Mouse (Mus musculus) right cerebral cortex, postnatal 10 days (tissue): Measurements from ENCODE around the gene Stxbp1.

Experiments
- DNase-seq, 2 experiments: peaks; one replicate each; pipeline ENCODE4 v3.0.0; 2021; ENCODE audit warnings: low spot score in 2 of 2

Gene Stxbp1

GRCm38 (mm10) chr2:32795748-32796418, 51.2 kb downstream of the Stxbp1 start:
- no peak for DNase-seq

- no peak for DNase-seq
These were observed 55.7 kb downstream of the Stxbp1 start for GRCm38 (mm10) chr2:32791297-32791696.

- no peak for DNase-seq
These were observed 58.5 kb downstream of the Stxbp1 start for GRCm38 (mm10) chr2:32788581-32788980.

- no peak for DNase-seq
These were observed 59.9 kb downstream of the Stxbp1 start for GRCm38 (mm10) chr2:32787176-32787575.

DNA sequence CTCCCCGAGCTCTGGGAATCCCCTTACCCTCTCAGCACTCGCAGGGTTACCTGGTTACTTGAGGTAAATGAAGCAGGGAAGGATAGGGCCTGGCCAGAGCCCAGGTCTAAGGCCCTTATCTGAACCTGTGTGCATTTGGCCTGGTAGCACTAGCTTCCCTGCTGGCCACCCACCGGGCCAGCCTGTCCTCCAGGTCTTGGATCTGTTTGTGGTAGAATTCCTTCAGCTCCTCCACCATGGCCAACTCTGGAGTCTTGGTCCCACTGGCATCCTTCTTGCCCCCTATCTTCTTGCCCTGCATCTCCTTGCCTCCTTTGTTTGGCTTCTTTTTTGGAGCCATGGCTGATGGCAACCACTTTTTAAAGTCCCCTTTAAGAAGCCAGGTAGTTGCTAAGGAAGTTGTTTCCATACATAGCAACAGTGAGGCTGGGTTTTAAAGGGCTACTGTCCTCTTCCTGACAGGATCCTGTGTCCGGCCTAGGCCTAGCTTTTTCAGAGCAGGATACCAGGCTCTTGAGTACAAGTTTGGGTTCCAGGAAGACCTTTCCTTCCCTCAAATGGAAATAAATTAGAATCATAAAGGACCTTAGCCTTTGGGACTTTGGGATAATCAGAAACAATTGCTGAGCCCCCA, 62.9 kb downstream of the Stxbp1 start, which contains the start of gene Cfap157:
Gene Cfap157, minus strand, starts transcription at position 381 of the 634 bp plus-strand sequence.
- no peak for DNase-seq

- no peak for DNase-seq
These were observed 65.3 kb downstream of the Stxbp1 start for GRCm38 (mm10) chr2:32781710-32782109.

GRCm38 (mm10) chr2:32779714-32780113, 67.3 kb downstream of the Stxbp1 start:
- DNase-seq = no peak

DNA sequence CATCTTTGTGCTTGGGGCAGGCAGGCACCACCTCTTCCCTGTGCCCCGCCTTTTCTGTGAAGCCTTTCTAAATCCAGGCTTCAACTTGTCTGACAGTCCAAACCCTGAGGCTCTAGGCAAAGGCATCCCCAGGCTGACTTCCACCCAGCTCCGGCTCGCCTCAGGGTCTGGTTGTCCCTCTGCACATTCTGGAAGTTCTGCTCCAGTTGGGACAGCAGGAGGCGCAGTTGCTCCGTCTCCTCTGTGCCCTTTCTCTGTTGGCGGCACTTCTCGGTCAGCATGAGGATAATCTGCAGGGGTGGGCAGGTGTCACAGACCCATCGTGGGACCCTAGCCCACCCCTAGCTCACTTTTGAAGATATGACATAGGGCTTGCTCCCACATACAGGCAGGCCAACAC, 67.9 kb downstream of the Stxbp1 start:
- peak in 1 of 2 experiments; percentile 72 for DNase-seq

DNA sequence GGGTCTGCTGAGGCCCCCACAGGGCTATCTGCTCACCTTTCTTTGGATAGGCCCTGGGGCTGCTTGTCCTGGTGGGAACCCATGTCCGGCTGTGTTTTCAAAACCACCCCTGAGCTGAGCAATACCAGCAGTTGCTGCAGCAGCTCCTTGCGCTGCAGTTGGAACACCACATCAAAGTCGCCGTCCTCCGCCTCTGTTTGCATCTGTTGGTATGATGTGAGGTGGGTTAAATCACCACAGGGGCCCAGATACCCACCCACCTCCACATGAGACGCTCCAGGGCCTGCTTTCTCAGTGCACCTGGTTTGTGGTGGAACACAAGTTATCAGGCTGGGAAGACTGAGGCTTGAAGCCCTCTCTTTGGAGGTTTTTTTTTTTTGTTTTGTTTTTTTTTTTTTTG, 69.0 kb downstream of the Stxbp1 start:
- DNase-seq = no peak

DNA sequence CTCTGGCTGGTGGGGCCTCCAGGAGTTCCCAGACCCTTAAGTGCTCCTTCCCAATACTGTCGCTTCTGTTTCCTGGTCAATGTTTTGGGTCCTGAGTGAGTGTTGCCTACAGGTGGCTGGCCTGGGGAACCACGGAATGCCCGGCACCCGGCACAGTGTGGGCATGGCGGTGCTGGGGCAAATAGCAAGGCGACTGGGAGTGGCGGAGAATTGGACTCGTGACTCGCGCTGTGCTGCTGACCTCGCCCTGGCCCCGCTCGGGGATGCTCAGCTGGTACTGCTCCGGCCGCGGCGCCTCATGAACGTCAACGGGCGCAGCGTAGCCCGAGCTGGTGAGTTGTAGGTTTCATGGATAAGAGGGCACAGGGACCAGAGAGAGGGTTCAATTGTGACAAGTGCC, 70.9 kb downstream of the Stxbp1 start:
- DNase-seq = no peak

GRCm38 (mm10) chr2:32775359-32776074, 71.5 kb downstream of the Stxbp1 start, which contains the start of the genes Ttc16 and Ptrh1:
Gene Ttc16 (minus strand): TSS chr2:32775633.
Gene Ptrh1 (plus strand): TSS chr2:32775786.
- DNase-seq = peak; percentile 98

- no peak for DNase-seq
These were observed 74.3 kb downstream of the Stxbp1 start for GRCm38 (mm10) chr2:32772626-32773279.

DNA sequence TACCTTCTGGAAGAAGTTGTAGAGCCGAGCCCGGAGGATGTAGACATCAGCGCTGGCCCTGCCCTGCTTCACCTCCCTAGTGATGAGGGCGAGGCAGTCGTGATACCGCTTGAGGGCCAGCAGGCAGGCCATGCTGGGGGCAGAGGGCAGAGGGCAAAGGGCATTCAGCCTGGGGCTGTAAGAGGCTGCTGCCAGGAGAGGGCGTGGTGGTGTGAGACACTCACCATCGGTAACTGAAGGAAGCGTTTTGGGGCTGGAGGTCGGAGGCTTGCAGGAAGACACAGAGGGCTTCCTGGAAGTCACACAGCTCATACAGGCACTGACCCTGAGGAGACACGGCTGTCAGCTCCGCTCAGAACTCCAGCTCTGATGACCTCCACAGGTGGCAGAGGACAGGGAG, 75.2 kb downstream of the Stxbp1 start:
- no peak for DNase-seq

DNA sequence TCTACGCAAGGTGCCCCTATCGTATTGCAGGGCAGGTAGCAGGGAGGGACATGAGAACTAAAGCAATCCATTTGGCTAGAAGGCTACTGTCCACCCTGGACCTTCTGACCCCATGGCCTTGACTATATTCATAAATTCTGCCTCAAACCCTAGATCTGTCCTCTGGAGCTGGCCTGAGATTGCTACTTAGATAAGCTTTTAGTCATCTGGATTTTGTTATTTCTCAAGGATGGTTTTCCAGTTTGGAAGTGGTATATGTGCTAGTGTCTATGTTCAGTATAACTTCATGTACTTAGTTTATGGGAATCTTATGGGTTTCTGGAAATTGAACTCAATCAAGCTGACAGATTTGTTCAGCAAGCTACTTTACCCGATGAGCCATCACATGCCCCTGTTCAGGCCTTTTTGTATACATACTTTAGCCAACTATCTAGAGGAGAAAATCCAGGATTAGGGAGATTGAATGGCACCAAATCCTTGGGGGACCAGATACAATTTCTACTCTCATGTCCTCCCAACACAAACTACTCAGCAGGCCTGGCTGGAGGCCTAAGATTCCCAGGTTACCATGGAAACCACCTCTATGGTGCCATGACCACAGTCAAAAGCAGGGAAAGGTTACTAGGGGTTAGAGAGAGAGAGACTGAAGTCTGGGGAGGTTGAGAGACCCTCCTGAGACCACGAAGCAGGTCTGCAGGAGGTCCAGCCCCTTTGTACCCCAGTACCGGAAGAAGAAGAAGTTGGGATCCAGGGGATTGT, 77.5 kb downstream of the Stxbp1 start:
- no peak for DNase-seq

GRCm38 (mm10) chr2:32768661-32769285, 78.3 kb downstream of the Stxbp1 start:
- DNase-seq = no peak

- DNase-seq = no peak
These were observed 79.8 kb downstream of the Stxbp1 start for GRCm38 (mm10) chr2:32767241-32767640.

DNA sequence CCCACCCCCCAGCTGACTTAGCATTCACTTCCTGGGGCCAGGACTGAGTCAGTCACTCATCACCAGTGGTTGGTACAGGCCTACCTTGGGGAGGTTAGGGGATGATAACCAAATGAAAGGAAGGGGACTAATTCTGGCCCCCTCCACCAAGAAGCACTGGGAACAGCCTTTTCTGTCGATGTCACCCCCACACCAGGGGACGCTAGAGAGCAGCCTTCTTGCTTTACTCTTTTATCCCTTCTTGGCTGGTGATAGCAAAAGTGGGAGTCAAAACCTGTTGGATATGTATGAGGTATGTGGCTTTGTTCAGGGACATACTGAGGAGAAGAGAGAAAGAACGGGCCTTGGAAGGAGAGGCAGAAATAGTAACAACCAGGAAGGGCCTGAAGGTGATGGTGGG, 83.7 kb downstream of the Stxbp1 start:
- no peak for DNase-seq

DNA sequence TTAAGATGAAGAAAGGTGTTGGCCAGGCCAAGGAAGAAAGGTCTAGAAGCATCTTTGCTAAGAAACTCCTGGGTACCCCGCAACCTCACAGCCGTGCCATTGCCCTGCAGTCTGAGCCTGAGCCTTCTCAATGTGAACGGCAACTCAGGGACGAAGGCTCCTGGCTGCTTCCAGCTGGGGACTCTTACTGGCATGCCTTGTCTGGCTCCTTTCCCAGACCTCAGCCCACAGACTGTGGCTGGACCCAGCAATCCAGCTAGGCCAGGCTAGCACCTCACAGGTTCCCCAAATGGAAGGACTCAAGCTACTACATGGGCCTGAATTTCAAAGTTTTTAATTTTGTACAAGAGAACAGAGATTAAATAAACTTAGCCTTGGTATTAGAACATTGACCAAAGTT, 85.2 kb downstream of the Stxbp1 start:
- DNase-seq = no peak

DNA sequence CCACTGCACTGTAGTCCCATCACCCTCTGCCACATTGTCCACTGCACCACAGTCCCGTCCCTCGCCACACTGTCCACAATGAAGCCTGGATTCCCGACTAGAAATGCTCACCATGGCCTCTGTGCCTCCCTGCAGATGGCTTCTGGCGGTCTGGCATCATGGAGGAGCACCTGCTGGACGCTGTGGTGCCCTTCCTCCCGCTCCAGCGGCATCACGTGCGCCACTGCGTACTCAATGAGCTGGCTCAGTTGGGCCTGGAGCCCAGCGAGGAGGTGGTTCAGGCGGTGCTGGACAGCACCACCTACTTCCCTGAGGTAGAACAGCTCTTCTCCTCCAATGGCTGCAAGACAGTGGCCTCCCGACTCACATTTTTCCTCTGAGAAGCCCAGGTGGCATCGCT, 85.7 kb downstream of the Stxbp1 start:
- DNase-seq = no peak

- no peak for DNase-seq
These were observed 88.0 kb downstream of the Stxbp1 start for GRCm38 (mm10) chr2:32759001-32759400.

- DNase-seq = no peak
These were observed 88.5 kb downstream of the Stxbp1 start for GRCm38 (mm10) chr2:32758503-32758902.
